Mouse (Mus musculus): ENCODE data around the gene Mphosph9. TPM values are rescaled to one million over a fixed set of nuclear protein-coding genes. Genes with fewer than 3 reads are reported as not detected.
A peak's percentile ranks its signal among the peaks of the same experiment; 100 is the strongest.

Gene Mphosph9
- total and polyA plus RNA-seq, 3 experiments = 5.6 to 9.8 (median 8.0) TPM

GRCm38 (mm10) chr5:124326829-124327228, 943 bp downstream of the Mphosph9 start:
- Histone ChIP-seq H3K4me1 (ENCODE audit: control insufficient read depth in 1 of 2, insufficient read depth in 2 of 2) (peaks cover 3 to 23% of the 10 kb centered on the region in 2 experiments; a peak in 3 of 4 replicates), H3K9ac (ENCODE audit: insufficient read depth, low read depth) (peak overlapping the region; percentile 87), H3K27me3 (replicated peaks) (no peaks in the 10 kb centered on the region), H3K4me2 (ENCODE audit: insufficient read depth, low read depth, poor library complexity, severe bottlenecking) (peak overlapping the region; percentile 94), H3K36me3 (replicated peaks in 1 of 2; ENCODE audit: control insufficient read depth in 1 of 2, insufficient read depth in 1 of 2, low read length in 1 of 2) (peaks cover 4 to 19% of the 10 kb centered on the region in 2 experiments), H3K79me2 (replicated peaks; ENCODE audit: control insufficient read depth, extremely low read depth, insufficient read depth, poor library complexity, severe bottlenecking) (peaks cover 7% of the 10 kb centered on the region; the same call in 1 of the 2 replicates), H3K4me3 (replicated peaks in 1 of 3; ENCODE audit: low read depth in 2 of 3, low read length in 2 of 3, poor library complexity in 1 of 3) (peak overlapping the region; percentile 61 to 90 (median 82)), H3K27ac (ENCODE audit: insufficient read depth, low read depth) (no peak overlapping the region), H3K9me3 (replicated peaks; ENCODE audit: low read length) (no peaks in the 10 kb centered on the region)
- peak; percentile 41 for DNase-seq (ENCODE audit: extremely low read depth)
- no peak for TF ChIP-seq MAZ (IDR thresholded peaks at IDR 0.05; ENCODE audit: low read depth, low read length)
- no peak for TF ChIP-seq MAX (IDR thresholded peaks at IDR 0.05; ENCODE audit: low read length)
- no peak for TF ChIP-seq POLR2A (IDR thresholded peaks at IDR 0.05; ENCODE audit: low read depth, low read length)
- TF ChIP-seq PAX5 (IDR thresholded peaks at IDR 0.05; ENCODE audit: low read length) = no peak
- no peak for TF ChIP-seq RAD21 (IDR thresholded peaks at IDR 0.05; ENCODE audit: low read depth, low read length)
- no peak for TF ChIP-seq NELFE (IDR thresholded peaks at IDR 0.05; ENCODE audit: low read depth, low read length)
- no peak for TF ChIP-seq POLR2AphosphoS2 (IDR thresholded peaks at IDR 0.05; ENCODE audit: low read depth, low read length)
- TF ChIP-seq USF2 (conservative IDR thresholded peaks at IDR 0.05; ENCODE audit: low read depth, low read length) = no peak
- TF ChIP-seq EP300 (IDR thresholded peaks at IDR 0.05; ENCODE audit: low read length) = no peak
- TF ChIP-seq JUND (conservative IDR thresholded peaks at IDR 0.05; ENCODE audit: low read depth, low read length) = no peak
- no peak for TF ChIP-seq KAT2A (IDR thresholded peaks at IDR 0.05; ENCODE audit: insufficient replicate concordance, low read length)
- TF ChIP-seq ZC3H11A (IDR thresholded peaks at IDR 0.05; ENCODE audit: low read depth, low read length) = no peak
- in situ Hi-C loops (cut with MboI; ENCODE audit: low pct_ligation_motif_present, low pct_unique_long_range_greater_than_20kb, low sequenced_read_pairs) (no loop called here), dilution Hi-C loops (cut with MboI; ENCODE audit: extremely low pct_ligation_motif_present, extremely low pct_unique_long_range_greater_than_20kb, low sequenced_read_pairs) (no loop called here)

DNA sequence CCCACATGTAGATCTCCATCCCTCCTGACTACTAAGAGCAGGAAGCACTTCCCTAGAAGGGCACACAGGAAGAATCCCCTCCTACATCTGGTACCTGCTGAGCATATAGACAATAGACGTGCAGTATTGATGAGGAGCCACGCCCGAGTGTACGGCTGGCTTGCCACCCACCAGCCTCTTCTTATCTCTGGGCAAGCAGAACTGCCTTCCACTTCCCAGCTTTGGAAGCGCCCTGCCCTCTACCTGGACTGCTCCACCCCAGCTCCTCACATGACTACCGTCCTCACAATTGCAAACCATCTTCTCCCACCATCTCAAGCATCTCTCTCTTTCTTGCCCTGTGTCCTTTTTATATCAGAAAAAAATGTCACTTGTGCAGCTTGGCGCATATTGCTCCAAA, 10.1 kb downstream of the Mphosph9 start:
- no peak for DNase-seq (ENCODE audit: extremely low read depth)
- Histone ChIP-seq H3K4me3 (replicated peaks in 1 of 3; ENCODE audit: low read depth in 2 of 3, low read length in 2 of 3, poor library complexity in 1 of 3) (no peak overlapping the region), H3K27ac (ENCODE audit: insufficient read depth, low read depth) (no peak overlapping the region), H3K4me2 (ENCODE audit: insufficient read depth, low read depth, poor library complexity, severe bottlenecking) (no peak overlapping the region), H3K9ac (ENCODE audit: insufficient read depth, low read depth) (no peak overlapping the region), H3K36me3 (replicated peaks in 1 of 2; ENCODE audit: control insufficient read depth in 1 of 2, insufficient read depth in 1 of 2, low read length in 1 of 2) (peaks cover 20 to 75% of the 10 kb centered on the region in 2 experiments), H3K9me3 (replicated peaks; ENCODE audit: low read length) (peaks cover 2% of the 10 kb centered on the region), H3K4me1 (ENCODE audit: control insufficient read depth in 1 of 2, insufficient read depth in 2 of 2) (no peaks in the 10 kb centered on the region), H3K27me3 (replicated peaks) (no peaks in the 10 kb centered on the region), H3K79me2 (replicated peaks; ENCODE audit: control insufficient read depth, extremely low read depth, insufficient read depth, poor library complexity, severe bottlenecking) (no peaks in the 10 kb centered on the region)
- in situ Hi-C loops (cut with MboI; ENCODE audit: low pct_ligation_motif_present, low pct_unique_long_range_greater_than_20kb, low sequenced_read_pairs) (no loop called here), dilution Hi-C loops (cut with MboI; ENCODE audit: extremely low pct_ligation_motif_present, extremely low pct_unique_long_range_greater_than_20kb, low sequenced_read_pairs) (no loop called here)
- TF ChIP-seq SIN3A (IDR thresholded peaks at IDR 0.05; ENCODE audit: low read length) (no peak), POLR2AphosphoS2 (IDR thresholded peaks at IDR 0.05; ENCODE audit: low read depth, low read length) (no peak), JUND (conservative IDR thresholded peaks at IDR 0.05; ENCODE audit: low read depth, low read length) (no peak)

GRCm38 (mm10) chr5:124315941-124316340, 11.8 kb downstream of the Mphosph9 start:
- Histone ChIP-seq H3K36me3 (replicated peaks in 1 of 2; ENCODE audit: control insufficient read depth in 1 of 2, insufficient read depth in 1 of 2, low read length in 1 of 2) (peaks cover 25 to 82% of the 10 kb centered on the region in 2 experiments), H3K4me2 (ENCODE audit: insufficient read depth, low read depth, poor library complexity, severe bottlenecking) (no peak overlapping the region), H3K4me1 (ENCODE audit: control insufficient read depth in 1 of 2, insufficient read depth in 2 of 2) (no peaks in the 10 kb centered on the region), H3K27me3 (replicated peaks) (no peaks in the 10 kb centered on the region), H3K27ac (ENCODE audit: insufficient read depth, low read depth) (no peak overlapping the region), H3K4me3 (replicated peaks in 1 of 3; ENCODE audit: low read depth in 2 of 3, low read length in 2 of 3, poor library complexity in 1 of 3) (no peak overlapping the region), H3K79me2 (replicated peaks; ENCODE audit: control insufficient read depth, extremely low read depth, insufficient read depth, poor library complexity, severe bottlenecking) (no peaks in the 10 kb centered on the region), H3K9me3 (replicated peaks; ENCODE audit: low read length) (peaks cover 8% of the 10 kb centered on the region), H3K9ac (ENCODE audit: insufficient read depth, low read depth) (no peak overlapping the region)
- in situ Hi-C loops (cut with MboI; ENCODE audit: low pct_ligation_motif_present, low pct_unique_long_range_greater_than_20kb, low sequenced_read_pairs) = no loop called here
- TF ChIP-seq MEF2A (IDR thresholded peaks at IDR 0.05; ENCODE audit: borderline replicate concordance, low read depth, low read length) (no peak), KAT2A (IDR thresholded peaks at IDR 0.05; ENCODE audit: insufficient replicate concordance, low read length) (no peak), ZC3H11A (IDR thresholded peaks at IDR 0.05; ENCODE audit: low read depth, low read length) (no peak), MYC (IDR thresholded peaks at IDR 0.05; ENCODE audit: low read depth, low read length) (no peak), CHD2 (IDR thresholded peaks at IDR 0.05; ENCODE audit: low read length) (no peak), ZNF384 (IDR thresholded peaks at IDR 0.05; ENCODE audit: low read depth, low read length) (no peak), ZKSCAN1 (IDR thresholded peaks at IDR 0.05; ENCODE audit: borderline replicate concordance, low read depth, low read length) (no peak)
- DNase-seq (ENCODE audit: extremely low read depth) = no peak
- dilution Hi-C loops (cut with MboI; ENCODE audit: extremely low pct_ligation_motif_present, extremely low pct_unique_long_range_greater_than_20kb, low sequenced_read_pairs) = no loop called here

Data from CH12.LX (cell line).